Mouse (Mus musculus): Measurements from ENCODE around the gene Acbd5.

DNA sequence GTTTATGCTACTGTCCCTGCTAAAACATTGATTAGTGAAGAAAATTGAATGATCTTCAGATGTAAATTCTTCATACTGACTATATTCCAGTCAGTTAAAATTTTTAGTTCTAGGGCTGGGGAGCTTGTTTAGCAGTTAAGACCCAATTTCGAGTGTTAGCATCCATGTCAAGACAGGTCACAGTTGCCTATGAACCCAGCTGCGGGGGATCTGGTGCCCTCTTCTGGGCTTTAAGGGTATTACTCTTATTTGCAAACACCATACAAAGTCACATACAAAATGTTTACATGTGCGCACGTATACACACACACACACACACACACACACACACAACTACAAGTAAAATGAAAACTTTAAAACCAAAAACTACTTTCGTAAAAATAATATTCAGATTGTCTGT lies 24.2 kb downstream of the Acbd5 start:
- TF ChIP-seq POLR2A (IDR thresholded peaks at IDR 0.05; ENCODE audit: borderline replicate concordance, extremely low read depth, low read depth, low read length) (no peak), CTCF (IDR thresholded peaks at IDR 0.05; ENCODE audit: insufficient read depth, low read length) (peak; percentile 68)
